ENCODE assay signal across 23 mouse cellular contexts in genomic region chr12:51190754-51191153, GRCm38 (mm10).
A peak's percentile ranks its signal among the peaks of the same experiment; 100 is the strongest.
DNase-seq lines count a peak whose midpoint lies in the region; ATAC-seq and TF ChIP-seq lines count a peak whose summit lies in the region.
"Had no signal": no experiment of that assay in that cellular context is flagged by ENCODE, and none has a peak within 500 bp of the region (broad histone marks: within the 10 kb centered on the region; RNA-seq: fewer than 3 reads in every experiment).

No protein-coding gene starts in this region.

- no peak overlapping the region for H3K4me2 ChIP-seq in forebrain, embryonic 12.5 days
- H3K4me2 ChIP-seq: hindbrain, embryonic 15.5 days; intestine, embryonic 15.5 days; limb, embryonic 13.5 days; liver, embryonic 13.5 days had no signal

- no peak for TF ChIP-seq CTCF in left cerebral cortex, adult 2 months (IDR thresholded peaks at IDR 0.05)

- no peak overlapping the region for H3K4me3 ChIP-seq in left cerebral cortex, adult 2 months
- no peak overlapping the region for H3K4me3 ChIP-seq in embryonic facial prominence, embryonic 10.5 days
- H3K4me3 ChIP-seq in forebrain, embryonic 12.5 days (replicated peaks): no peak overlapping the region
- H3K4me3 ChIP-seq: heart, embryonic 10.5 days; hindbrain, embryonic 15.5 days; intestine, embryonic 15.5 days; limb, embryonic 13.5 days; liver, embryonic 13.5 days had no signal

- H3K9me3 ChIP-seq in embryonic facial prominence, embryonic 10.5 days: no peaks in the 10 kb centered on the region
- H3K9me3 ChIP-seq in forebrain, embryonic 12.5 days: no peaks in the 10 kb centered on the region
- H3K9me3 ChIP-seq: heart, embryonic 10.5 days; hindbrain, embryonic 15.5 days; intestine, embryonic 15.5 days; limb, embryonic 13.5 days; liver, embryonic 13.5 days had no signal

- ATAC-seq in forebrain, embryonic 12.5 days (ENCODE audit: low FRiP score): peak; percentile 55
- no peak for ATAC-seq in cerebellum, adult (ENCODE audit: insufficient number of reproducible peaks, low FRiP score, low TSS enrichment)
- ATAC-seq: intestine, embryonic 15.5 days had no signal

- WGBS in embryonic facial prominence, embryonic 10.5 days: 27% methylated on average over 1 of the region's 1 CpGs
- WGBS in forebrain, embryonic 12.5 days: 13% methylated on average over 1 of the region's 1 CpGs

- intact Hi-C loops in left cerebral cortex, adult 2 months (cut with DNase I): no loop called here

- no peaks in the 10 kb centered on the region for H3K27me3 ChIP-seq in embryonic facial prominence, embryonic 10.5 days (replicated peaks; ENCODE audit: low read depth, poor library complexity, severe bottlenecking)
- no peaks in the 10 kb centered on the region for H3K27me3 ChIP-seq in forebrain, embryonic 12.5 days
- H3K27me3 ChIP-seq: hindbrain, embryonic 15.5 days; intestine, embryonic 15.5 days; limb, embryonic 13.5 days; liver, embryonic 13.5 days had no signal

- no peaks in the 10 kb centered on the region for H3K36me3 ChIP-seq in embryonic facial prominence, embryonic 10.5 days (replicated peaks)
- no peaks in the 10 kb centered on the region for H3K36me3 ChIP-seq in forebrain, embryonic 12.5 days (replicated peaks)
- H3K36me3 ChIP-seq: heart, embryonic 10.5 days; hindbrain, embryonic 15.5 days; intestine, embryonic 15.5 days; limb, embryonic 13.5 days; liver, embryonic 13.5 days had no signal

- H3K4me1 ChIP-seq in embryonic facial prominence, embryonic 10.5 days: peaks cover 8% of the 10 kb centered on the region
- peaks cover 15% of the 10 kb centered on the region for H3K4me1 ChIP-seq in forebrain, embryonic 12.5 days
- H3K4me1 ChIP-seq: heart, embryonic 10.5 days; hindbrain, embryonic 15.5 days; intestine, embryonic 15.5 days; limb, embryonic 13.5 days; liver, embryonic 13.5 days had no signal

- peak overlapping the region; percentile 42; the same call in 1 of the 2 replicates for H3K27ac ChIP-seq in left cerebral cortex, adult 2 months
- H3K27ac ChIP-seq in embryonic facial prominence, embryonic 10.5 days (replicated peaks): no peak overlapping the region
- H3K27ac ChIP-seq in forebrain, embryonic 12.5 days: peak overlapping the region; percentile 43; the same call in 1 of the 2 replicates
- H3K27ac ChIP-seq: heart, embryonic 10.5 days; hindbrain, embryonic 15.5 days; intestine, embryonic 15.5 days; limb, embryonic 13.5 days; liver, embryonic 13.5 days had no signal

- DNase-seq in left cerebral cortex, adult 2 months (ENCODE audit: extremely low spot score in 1 of 2, low spot score in 2 of 2): no peak
- no peak for DNase-seq in left cerebral cortex, adult 18-20 months (ENCODE audit: low spot score in 2 of 2)
- peak; percentile 12 for DNase-seq in embryonic facial prominence, embryonic 10.5 days (ENCODE audit: low spot score)
- DNase-seq in mesoderm, embryonic 11.5 days (ENCODE audit: low read depth, low spot score): peak; percentile 17
- DNase-seq in liver: no peak
- DNase-seq: adrenal gland, adult 8-10 months; cerebellum, adult 9-10 months; gastrocnemius, postnatal 10 days; heart, postnatal 4 days; kidney, adult 9 months; kidney, postnatal 14 days; layer of hippocampus, postnatal 36 days; liver, embryonic 13.5 days; lung, adult 2 months; lung, postnatal 14 days; thymus, adult 18-20 months; thymus, postnatal 4 days had no signal

- no peak overlapping the region for H3K9ac ChIP-seq in forebrain, embryonic 12.5 days
- H3K9ac ChIP-seq: hindbrain, embryonic 15.5 days; intestine, embryonic 15.5 days; limb, embryonic 13.5 days; liver, embryonic 13.5 days had no signal

Comparison
In these comparisons a context has a peak if more than half of its experiments do, and no peak if none do; other contexts are left out.
1. DNase-seq: peak in embryonic facial prominence, embryonic 10.5 days (single experiment) and mesoderm, embryonic 11.5 days (single experiment); none in left cerebral cortex, adult 2 months (0 of 2), left cerebral cortex, adult 18-20 months (0 of 2) and liver (single experiment).